ENCODE assay signal across 17 mouse cellular contexts in genomic region chr5:146611009-146611408, GRCm38 (mm10). TPM values are rescaled to one million over a fixed set of nuclear protein-coding genes. Genes with fewer than 3 reads are reported as not detected.
"Had no signal": no experiment of that assay in that cellular context is flagged by ENCODE, and none has a peak within 500 bp of the region (broad histone marks: within the 10 kb centered on the region; RNA-seq: fewer than 3 reads in every experiment).

No protein-coding gene starts in this region.

- H3K4me2 ChIP-seq: liver, embryonic 13.5 days; lung, embryonic 15.5 days; midbrain, embryonic 12.5 days; neural tube, embryonic 15.5 days had no signal

- H3K4me3 ChIP-seq: liver, embryonic 13.5 days; lung, embryonic 15.5 days; midbrain, embryonic 12.5 days; neural tube, embryonic 15.5 days had no signal

- H3K27ac ChIP-seq: liver, embryonic 13.5 days; lung, embryonic 15.5 days; macrophage; midbrain, embryonic 12.5 days; neural tube, embryonic 15.5 days had no signal

- DNase-seq: kidney, adult 2 months; kidney, postnatal 10 days; liver; liver, embryonic 13.5 days; liver, postnatal 0 days; lung, postnatal 14 days; right cerebral cortex, postnatal 4 days; spleen, adult 18-20 months; thymus, adult 18-20 months; thymus, postnatal 14 days had no signal

- ATAC-seq: inflammation-experienced regulatory T-cells, adult 6 months; liver, postnatal 0 days; midbrain, embryonic 16.5 days had no signal

- H3K36me3 ChIP-seq: liver, embryonic 13.5 days; lung, embryonic 15.5 days; midbrain, embryonic 12.5 days; neural tube, embryonic 15.5 days had no signal

- H3K27me3 ChIP-seq: liver, embryonic 13.5 days; lung, embryonic 15.5 days; midbrain, embryonic 12.5 days; neural tube, embryonic 15.5 days had no signal

- H3K9me3 ChIP-seq: liver, embryonic 13.5 days; lung, embryonic 15.5 days; midbrain, embryonic 12.5 days; neural tube, embryonic 15.5 days had no signal

- H3K9ac ChIP-seq: liver, embryonic 13.5 days; liver, postnatal 0 days; lung, embryonic 15.5 days; midbrain, embryonic 12.5 days; neural tube, embryonic 15.5 days had no signal

- H3K4me1 ChIP-seq: liver, embryonic 13.5 days; lung, embryonic 15.5 days; neural tube, embryonic 15.5 days had no signal

RNA-seq across cellular contexts. Expression of gene Gpr12, which starts 26.0 kb away (rescaled TPM):
- polyA plus RNA-seq: inflammation-experienced regulatory T-cells, adult 6 months; lung, embryonic 15.5 days; macrophage; stomach, embryonic 14.5 days had no signal

RNA-seq across cellular contexts. Expression of gene Gm3415, which starts 55.1 kb away (rescaled TPM):
- polyA plus RNA-seq: inflammation-experienced regulatory T-cells, adult 6 months; kidney, adult 2 months; liver, embryonic 13.5 days; liver, postnatal 0 days; lung, embryonic 15.5 days; macrophage; midbrain, embryonic 12.5 days; midbrain, embryonic 16.5 days; neural tube, embryonic 15.5 days; stomach, embryonic 14.5 days had no signal
